ENCODE assay signal across 27 mouse cellular contexts in genomic region chr6:87142239-87142638, GRCm38 (mm10). TPM values are rescaled to one million over a fixed set of nuclear protein-coding genes. Genes with fewer than 3 reads are reported as not detected.
A peak's percentile ranks its signal among the peaks of the same experiment; 100 is the strongest.
DNase-seq lines count a peak whose midpoint lies in the region; ATAC-seq and TF ChIP-seq lines count a peak whose summit lies in the region.
"Had no signal": no experiment of that assay in that cellular context is flagged by ENCODE, and none has a peak within 500 bp of the region (broad histone marks: within the 10 kb centered on the region; RNA-seq: fewer than 3 reads in every experiment).

No protein-coding gene starts in this region.

- no peak for DNase-seq in gastrocnemius, adult 2 months
- DNase-seq in gastrocnemius, adult 18-20 months (ENCODE audit: low spot score), result no peak
- DNase-seq in limb, embryonic 10.5 days (ENCODE audit: low spot score), result no peak
- DNase-seq in lung, postnatal 4 days, result peak; percentile 30 to 62
- DNase-seq in thymus, adult 2 months, result no peak
- no peak for DNase-seq in thymus, postnatal 0 days (ENCODE audit: low spot score)
- DNase-seq: adrenal gland, postnatal 14 days; cerebellum, adult 9-10 months; gastrocnemius, postnatal 10 days; kidney, adult 11 months; kidney, postnatal 36 days; layer of hippocampus, postnatal 36 days; right cerebral cortex, adult 18-20 months had no signal

- intact Hi-C loops in gastrocnemius, adult 2 months (cut with DNase I), result no loop called here

- peak overlapping the region; percentile 40 for H3K27ac ChIP-seq in gastrocnemius, adult 2 months
- peak overlapping the region; percentile 35; the same call in 1 of the 2 replicates for H3K27ac ChIP-seq in limb, embryonic 13.5 days
- no peak overlapping the region for H3K27ac ChIP-seq in limb, embryonic 10.5 days
- H3K27ac ChIP-seq in limb, embryonic 15.5 days, result peak overlapping the region; percentile 75
- H3K27ac ChIP-seq in thymus, adult 2 months (ENCODE audit: control insufficient read depth, insufficient read depth, low read length), result no peak overlapping the region
- H3K27ac ChIP-seq: forebrain, embryonic 13.5 days; hindbrain, embryonic 12.5 days; kidney, embryonic 15.5 days; limb, embryonic 12.5 days; liver, embryonic 14.5 days; stomach, embryonic 15.5 days had no signal

- H3K4me1 ChIP-seq in limb, embryonic 13.5 days, result peaks cover 58% of the 10 kb centered on the region
- H3K4me1 ChIP-seq in limb, embryonic 10.5 days, result 0 out of 2 replicates have a peak, but pooled peaks cover 3% of the 10 kb centered on the region
- peaks cover 50% of the 10 kb centered on the region for H3K4me1 ChIP-seq in limb, embryonic 15.5 days
- H3K4me1 ChIP-seq in thymus, adult 2 months (replicated peaks; ENCODE audit: control insufficient read depth, insufficient read depth, low read length), result peaks cover 12% of the 10 kb centered on the region
- H3K4me1 ChIP-seq: hindbrain, embryonic 12.5 days; stomach, embryonic 15.5 days had no signal

- no peak overlapping the region for H3K4me2 ChIP-seq in limb, embryonic 13.5 days (replicated peaks)
- H3K4me2 ChIP-seq in limb, embryonic 15.5 days, result no peak overlapping the region
- H3K4me2 ChIP-seq: forebrain, embryonic 13.5 days; hindbrain, embryonic 12.5 days; kidney, embryonic 15.5 days; limb, embryonic 12.5 days; midbrain, embryonic 11.5 days; stomach, embryonic 15.5 days had no signal

- peaks cover 26% of the 10 kb centered on the region for H3K36me3 ChIP-seq in limb, embryonic 13.5 days
- peaks cover 6% of the 10 kb centered on the region; the same call in 1 of the 2 replicates for H3K36me3 ChIP-seq in limb, embryonic 10.5 days
- H3K36me3 ChIP-seq in limb, embryonic 15.5 days, result 0 out of 2 replicates have a peak, but pooled peaks cover 7% of the 10 kb centered on the region
- no peaks in the 10 kb centered on the region for H3K36me3 ChIP-seq in thymus, adult 2 months (ENCODE audit: control insufficient read depth, insufficient read depth, low read length)
- H3K36me3 ChIP-seq: hindbrain, embryonic 12.5 days; kidney, embryonic 15.5 days; stomach, embryonic 15.5 days had no signal

- ATAC-seq in limb, embryonic 13.5 days (ENCODE audit: low FRiP score, low read depth), result no peak
- no peak for ATAC-seq in limb, embryonic 15.5 days (ENCODE audit: insufficient number of reproducible peaks, low FRiP score, low TSS enrichment, low read depth)
- ATAC-seq: forebrain, embryonic 13.5 days had no signal

- no peak overlapping the region for H3K9ac ChIP-seq in limb, embryonic 13.5 days
- H3K9ac ChIP-seq in limb, embryonic 15.5 days, result no peak overlapping the region
- H3K9ac ChIP-seq: forebrain, embryonic 13.5 days; hindbrain, embryonic 12.5 days; kidney, embryonic 15.5 days; limb, embryonic 12.5 days; liver, embryonic 14.5 days; stomach, embryonic 15.5 days had no signal

- H3K9me3 ChIP-seq in limb, embryonic 13.5 days, result no peaks in the 10 kb centered on the region
- H3K9me3 ChIP-seq in limb, embryonic 10.5 days (replicated peaks), result no peaks in the 10 kb centered on the region
- no peaks in the 10 kb centered on the region for H3K9me3 ChIP-seq in limb, embryonic 15.5 days
- H3K9me3 ChIP-seq: forebrain, embryonic 13.5 days; hindbrain, embryonic 12.5 days; kidney, embryonic 15.5 days; limb, embryonic 12.5 days; stomach, embryonic 15.5 days had no signal

- WGBS in limb, embryonic 13.5 days, result 59% methylated on average over 5 of the region's 5 CpGs
- WGBS in limb, embryonic 10.5 days, result 86% methylated on average over 5 of the region's 5 CpGs
- 36% methylated on average over 5 of the region's 5 CpGs for WGBS in limb, embryonic 15.5 days
- 92% methylated on average over 5 of the region's 5 CpGs for WGBS in thymus, adult 2 months

- no peak for TF ChIP-seq CTCF in gastrocnemius, adult 2 months (IDR thresholded peaks at IDR 0.05)
- no peak for TF ChIP-seq CTCF in thymus, adult 2 months (IDR thresholded peaks at IDR 0.05; ENCODE audit: borderline replicate concordance, control insufficient read depth, extremely low read depth, insufficient read depth, low read length, poor library complexity)

- H3K27me3 ChIP-seq in limb, embryonic 13.5 days, result no peaks in the 10 kb centered on the region
- no peaks in the 10 kb centered on the region for H3K27me3 ChIP-seq in limb, embryonic 10.5 days (ENCODE audit: low read depth, poor library complexity, severe bottlenecking)
- no peaks in the 10 kb centered on the region for H3K27me3 ChIP-seq in limb, embryonic 15.5 days
- H3K27me3 ChIP-seq in thymus, adult 2 months (ENCODE audit: control insufficient read depth, insufficient read depth, low read length), result no peaks in the 10 kb centered on the region
- H3K27me3 ChIP-seq: forebrain, embryonic 13.5 days; hindbrain, embryonic 12.5 days; kidney, embryonic 15.5 days; limb, embryonic 12.5 days; stomach, embryonic 15.5 days had no signal

- no peak for TF ChIP-seq POLR2A in thymus, adult 2 months (IDR thresholded peaks at IDR 0.05; ENCODE audit: control insufficient read depth, extremely low read depth, insufficient read depth, low read length, poor library complexity)

- H3K4me3 ChIP-seq in gastrocnemius, adult 2 months, result no peak overlapping the region
- no peak overlapping the region for H3K4me3 ChIP-seq in limb, embryonic 13.5 days
- H3K4me3 ChIP-seq in limb, embryonic 10.5 days, result no peak overlapping the region
- H3K4me3 ChIP-seq in limb, embryonic 15.5 days, result no peak overlapping the region
- H3K4me3 ChIP-seq in thymus, adult 2 months (ENCODE audit: control insufficient read depth, insufficient read depth, low read length), result no peak overlapping the region
- H3K4me3 ChIP-seq: forebrain, embryonic 13.5 days; hindbrain, embryonic 12.5 days; kidney, embryonic 15.5 days; limb, embryonic 12.5 days; stomach, embryonic 15.5 days had no signal

RNA-seq across cellular contexts. Expression of gene D6Ertd527e, which starts 37.7 kb away (rescaled TPM):
- not detected for total RNA-seq in gastrocnemius, adult 2 months (2021)
- total RNA-seq in gastrocnemius, adult 18-20 months (2021), result not detected
- polyA plus RNA-seq in limb, embryonic 13.5 days (2015; fragmentation: Nextera tagmentation; extraction: Ambion mirVana), result 0.56 and 0.59 TPM in 2 replicates
- polyA plus RNA-seq in limb, embryonic 10.5 days (2016; fragmentation: Nextera tagmentation; extraction: Ambion mirVana), result 0.18 and 0.33 TPM in 2 replicates
- 0.44 and 0.97 TPM in 2 replicates for polyA plus RNA-seq in limb, embryonic 15.5 days (2015; fragmentation: Nextera tagmentation; extraction: Ambion mirVana)
- 1.1 and 1.4 TPM in 2 replicates for polyA plus RNA-seq in thymus, adult 2 months (2012; rRNA removed)
- 0.18 and 0.25 TPM in 2 replicates for polyA plus RNA-seq in thymus, postnatal 0 days (2015; fragmentation: Nextera tagmentation; extraction: Ambion mirVana)
- total RNA-seq: adrenal gland, postnatal 14 days; common myeloid progenitor, adult 5-6 weeks; granulocyte monocyte progenitor cell, adult 5-6 weeks; layer of hippocampus, adult 8-10 months; layer of hippocampus, postnatal 36 days; left cerebral cortex, postnatal 10 days had no signal
- polyA plus RNA-seq: neural tube, embryonic 14.5 days had no signal

Comparison
In these comparisons a context has a peak if more than half of its experiments do, and no peak if none do; other contexts are left out.
1. H3K27ac ChIP-seq: peak in gastrocnemius, adult 2 months (single experiment), limb, embryonic 13.5 days (single experiment) and limb, embryonic 15.5 days (single experiment); none in limb, embryonic 10.5 days (single experiment) and thymus, adult 2 months (single experiment).
2. DNase-seq: peak in lung, postnatal 4 days (2 of 2); none in gastrocnemius, adult 2 months (single experiment), gastrocnemius, adult 18-20 months (single experiment), limb, embryonic 10.5 days (single experiment), thymus, adult 2 months (single experiment) and thymus, postnatal 0 days (single experiment).